Mouse (Mus musculus) olfactory bulb, adult 2 months (tissue): ENCODE measurements around the gene Iqgap2.

Source experiments
- CTCF ChIP-seq: fragments of 200-500 bp; IDR thresholded peaks from 2 replicates; pipeline ENCODE4 v1.5.1; 2012; ENCODE audit warnings: low read depth, mild to moderate bottlenecking, low read length, moderate library complexity; ENCODE audit not compliant: insufficient read depth
- POLR2A ChIP-seq: fragments of 200-500 bp; IDR thresholded peaks from 2 replicates; pipeline ENCODE4 v1.6.1; 2012; ENCODE audit warnings: mild to moderate bottlenecking, low read depth, low read length, moderate library complexity; ENCODE audit not compliant: insufficient read depth

- TF ChIP-seq CTCF (no peak), POLR2A (no peak)
Measured at GRCm38 (mm10) chr13:95670534-95670933, 221.2 kb downstream of the Iqgap2 start.
